Mouse (Mus musculus): ENCODE results near the gene Myo1d.

Myo1d gene

DNA sequence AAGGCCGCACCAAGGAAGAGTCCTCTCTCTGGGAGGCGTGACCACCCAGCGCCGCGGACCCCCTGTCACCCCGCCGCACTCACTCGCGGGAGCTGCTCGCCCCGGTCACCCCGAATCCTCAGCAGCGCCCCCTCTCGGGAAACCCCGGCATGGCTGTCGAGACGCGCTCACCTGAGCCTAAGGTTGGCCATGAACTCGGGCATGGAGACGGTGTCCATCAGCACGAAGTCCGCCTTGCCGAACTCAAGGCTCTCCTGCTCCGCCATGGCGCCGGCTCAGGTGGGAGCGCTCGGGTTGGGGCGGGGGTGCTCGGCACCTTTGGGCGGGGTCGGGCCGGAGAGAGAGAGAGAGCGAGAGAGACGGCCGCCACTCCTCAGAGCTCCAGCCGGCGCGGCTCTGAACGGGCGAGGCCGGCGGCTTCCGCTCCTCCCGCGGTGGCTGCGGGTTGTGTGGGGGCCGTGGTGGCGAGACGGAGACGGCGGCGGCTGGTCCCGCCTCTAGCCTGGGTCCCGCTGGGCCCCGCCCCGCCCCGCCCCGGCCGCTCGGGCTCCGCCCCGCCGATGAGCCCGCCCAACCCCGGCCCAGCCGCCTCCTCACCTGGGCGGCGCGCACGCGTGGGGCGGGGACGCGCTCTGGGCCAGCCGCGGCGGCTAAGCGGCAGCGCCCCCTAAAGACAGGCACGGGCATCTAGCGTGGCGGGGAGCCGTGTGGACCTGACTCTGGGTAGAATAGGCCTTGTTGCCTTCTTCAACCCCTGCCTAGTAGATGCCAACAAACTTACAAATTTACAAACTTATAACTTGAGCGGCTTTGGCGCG, at the start of gene Myo1d:
Gene Myo1d, minus strand, starts transcription at position 499 of the 818 bp plus-strand sequence.
- DNase-seq (ENCODE audit: low read depth, low spot score): peak; percentile 83

DNA sequence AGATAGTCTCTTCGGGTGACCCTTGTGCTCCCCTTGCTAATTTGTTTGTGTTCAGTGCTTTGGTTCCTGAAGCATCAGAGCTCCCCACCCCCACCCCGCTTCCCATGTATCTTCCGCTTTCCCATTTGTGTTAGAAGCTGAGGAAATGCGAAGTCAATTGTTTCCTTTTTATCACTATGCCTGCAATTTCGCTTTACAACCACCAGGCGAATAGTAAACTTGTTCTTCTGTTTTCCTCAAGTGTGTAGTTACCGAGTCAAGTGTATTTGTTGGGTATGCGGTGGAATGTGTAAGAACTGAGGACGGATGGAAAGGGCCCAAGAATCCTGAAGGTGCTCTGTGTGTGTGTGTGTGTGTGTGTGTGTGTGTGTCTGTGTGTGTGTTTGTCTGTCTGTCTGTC, 42.0 kb upstream of the Myo1d start:
- DNase-seq (ENCODE audit: low read depth, low spot score): no peak

DNA sequence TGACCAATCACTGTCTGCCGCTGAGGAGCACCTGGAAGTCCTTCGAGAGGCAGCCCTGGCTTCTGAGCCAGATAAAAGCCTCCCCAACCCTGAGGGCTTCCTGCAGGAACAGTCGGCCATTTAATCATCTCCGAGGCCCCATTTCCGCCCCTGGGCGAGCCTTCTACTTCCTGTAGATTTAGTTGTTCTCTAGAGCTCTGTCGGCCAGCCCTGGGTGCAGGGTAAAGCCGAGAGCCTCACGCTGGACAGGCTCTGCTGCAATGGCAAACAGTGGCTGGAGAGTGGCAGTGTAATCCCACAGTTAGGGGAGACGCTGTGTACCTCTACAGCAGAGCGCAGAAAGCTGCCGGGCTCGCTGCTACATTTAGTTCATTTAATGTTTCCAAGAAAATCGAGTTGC, 41.5 kb upstream of the Myo1d start:
- DNase-seq (ENCODE audit: low read depth, low spot score): no peak

DNA sequence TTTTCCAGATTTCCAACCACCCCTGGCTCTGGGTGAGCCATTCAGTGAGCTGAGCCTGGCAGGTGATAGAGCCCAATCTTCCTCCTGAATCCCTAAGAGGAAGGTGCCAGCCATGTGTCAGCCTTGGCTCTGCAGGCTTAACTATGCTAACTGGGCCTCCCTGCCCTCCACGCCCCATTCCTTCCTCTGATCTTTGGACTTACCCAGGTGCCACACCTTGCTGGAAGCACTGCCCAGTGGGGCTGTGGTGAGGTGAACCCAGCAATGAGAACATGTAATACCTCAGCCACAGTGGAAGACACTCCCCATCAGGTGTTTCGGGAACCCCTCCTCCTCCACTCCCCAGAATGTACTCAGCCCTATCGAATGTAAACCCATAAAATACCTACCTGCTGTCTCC, 40.3 kb upstream of the Myo1d start:
- DNase-seq (ENCODE audit: low read depth, low spot score): no peak

DNA sequence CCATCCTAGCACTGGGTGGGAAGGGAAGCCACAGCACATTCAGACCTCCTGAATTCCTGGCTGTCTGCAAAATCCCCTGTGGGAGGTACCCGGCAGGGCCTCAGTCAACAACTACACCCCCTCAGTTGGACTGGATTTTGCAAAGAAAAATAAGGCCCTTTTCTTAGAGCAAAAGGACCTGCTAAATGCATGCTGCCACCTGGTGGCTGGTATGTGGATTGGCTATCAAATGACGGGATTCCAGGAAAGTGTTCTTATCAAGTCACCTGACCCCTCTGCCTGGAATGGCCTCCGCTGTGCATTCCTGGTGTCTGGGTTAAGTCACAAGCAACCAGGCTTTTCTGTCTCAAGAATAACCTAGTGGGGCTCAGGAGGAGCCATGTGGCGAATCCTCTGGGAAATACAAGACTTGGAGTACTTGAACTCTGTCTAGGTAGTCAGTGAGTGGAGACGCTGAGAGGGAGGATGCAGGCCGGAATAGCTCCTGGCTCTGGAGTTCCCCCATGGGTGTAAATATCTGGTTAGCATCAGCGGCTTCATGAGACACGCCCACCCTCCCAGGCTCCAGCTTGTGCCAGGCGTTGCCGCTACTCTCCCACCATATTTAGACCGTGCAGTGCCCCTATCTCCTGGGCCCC, 38.4 kb upstream of the Myo1d start:
- DNase-seq (ENCODE audit: low read depth, low spot score): peak; percentile 68

DNA sequence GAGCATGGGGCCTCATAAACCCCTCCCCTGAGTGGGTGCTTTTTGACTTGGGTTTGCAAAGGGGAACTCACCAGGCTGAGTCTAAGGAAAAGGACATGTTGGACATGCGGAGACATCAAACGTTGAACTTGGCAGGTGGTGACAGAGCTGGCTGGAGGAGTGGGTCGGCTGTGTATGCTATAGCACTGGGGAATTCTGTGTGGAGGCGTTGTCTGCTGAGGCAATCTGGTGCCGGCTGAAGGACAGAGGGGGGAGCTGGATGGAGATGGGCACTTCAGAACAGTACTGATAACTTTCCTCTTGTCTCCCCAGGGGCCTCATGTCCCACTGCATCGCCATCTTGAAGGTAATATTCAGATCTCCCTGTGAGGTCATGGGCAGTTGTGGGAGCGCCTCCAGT, 35.5 kb upstream of the Myo1d start:
- no peak for DNase-seq (ENCODE audit: low read depth, low spot score)

DNA sequence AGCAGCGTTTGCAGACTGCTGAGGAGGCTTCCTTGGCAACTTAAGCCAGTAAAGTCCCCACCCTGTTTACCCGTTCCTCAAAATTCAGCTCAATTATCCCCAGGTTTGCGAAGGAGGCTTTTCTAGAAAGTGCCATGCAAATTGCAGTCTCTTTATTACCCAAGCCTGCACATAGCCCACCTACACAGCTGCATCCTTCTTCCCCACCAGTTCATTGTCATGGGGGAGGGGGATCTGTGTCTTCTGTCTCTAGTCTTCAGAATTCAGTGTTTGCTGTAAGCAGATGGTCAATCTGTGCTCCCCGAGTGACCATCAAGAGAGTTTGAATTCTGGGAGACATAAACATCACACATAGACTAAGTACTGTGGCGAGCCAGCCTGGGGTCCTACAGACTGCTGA, 31.3 kb upstream of the Myo1d start:
- DNase-seq (ENCODE audit: low read depth, low spot score): no peak

DNA sequence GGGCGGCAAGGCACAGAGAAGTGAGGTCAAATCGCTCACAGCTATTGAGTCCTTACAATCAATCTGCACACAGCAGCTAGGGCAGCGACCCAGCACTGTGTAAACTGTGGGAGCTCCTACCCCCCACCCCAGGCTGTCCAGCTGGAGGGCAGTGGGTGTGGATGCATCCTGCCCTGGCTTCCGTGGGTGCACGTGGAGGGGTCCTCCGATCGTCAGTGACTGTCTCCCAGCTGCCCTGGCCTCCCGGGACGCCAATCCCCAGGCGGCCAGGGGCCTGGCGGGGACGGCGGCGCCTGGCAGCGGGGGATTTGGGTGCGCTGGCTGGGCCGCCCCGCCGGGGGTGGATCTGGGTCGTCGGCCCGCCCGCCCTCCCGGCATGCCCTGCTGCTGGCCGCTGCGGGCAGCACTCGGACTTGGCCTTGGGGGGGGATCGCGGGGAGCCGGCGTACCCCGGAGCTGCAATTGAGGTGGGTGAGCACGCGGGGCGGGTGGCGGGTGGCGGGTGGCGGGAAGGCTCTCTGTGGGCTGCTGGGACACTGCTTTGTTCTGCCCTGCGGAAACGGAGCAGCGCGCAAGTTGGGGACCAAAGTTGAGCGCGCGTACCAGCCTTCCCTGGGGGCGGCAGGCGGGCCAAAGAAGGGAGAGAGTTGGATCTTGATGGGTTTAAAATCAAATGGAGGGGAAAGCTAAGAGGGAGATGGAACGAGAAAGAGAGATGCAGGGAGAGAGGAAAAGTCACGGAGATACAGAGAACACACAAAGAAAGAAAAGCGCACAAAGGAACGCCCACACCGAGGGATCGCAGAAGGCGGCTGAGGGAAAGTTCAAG, 30.4 kb upstream of the Myo1d start, which contains the start of gene Tmem98:
Gene Tmem98, plus strand, starts transcription at position 183 of the 829 bp plus-strand sequence.
- DNase-seq (ENCODE audit: low read depth, low spot score): peak; percentile 28

DNA sequence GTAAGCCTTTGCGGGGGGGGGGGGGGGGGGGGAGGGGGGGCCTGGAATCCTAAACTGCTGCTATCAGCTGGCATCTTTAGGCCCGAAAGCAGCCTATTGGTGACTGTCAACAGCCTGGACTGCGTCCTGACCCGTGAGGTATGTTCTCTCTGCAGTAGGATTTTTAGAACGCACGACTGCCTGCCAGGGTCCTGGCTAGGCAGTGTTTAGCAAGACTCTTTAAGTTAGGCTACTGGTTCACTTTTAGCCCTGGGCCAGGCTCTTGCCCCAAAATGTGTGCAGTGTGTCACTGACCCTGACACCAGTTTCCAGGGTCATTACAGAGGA, 29.8 kb upstream of the Myo1d start:
- no peak for DNase-seq (ENCODE audit: low read depth, low spot score)

DNA sequence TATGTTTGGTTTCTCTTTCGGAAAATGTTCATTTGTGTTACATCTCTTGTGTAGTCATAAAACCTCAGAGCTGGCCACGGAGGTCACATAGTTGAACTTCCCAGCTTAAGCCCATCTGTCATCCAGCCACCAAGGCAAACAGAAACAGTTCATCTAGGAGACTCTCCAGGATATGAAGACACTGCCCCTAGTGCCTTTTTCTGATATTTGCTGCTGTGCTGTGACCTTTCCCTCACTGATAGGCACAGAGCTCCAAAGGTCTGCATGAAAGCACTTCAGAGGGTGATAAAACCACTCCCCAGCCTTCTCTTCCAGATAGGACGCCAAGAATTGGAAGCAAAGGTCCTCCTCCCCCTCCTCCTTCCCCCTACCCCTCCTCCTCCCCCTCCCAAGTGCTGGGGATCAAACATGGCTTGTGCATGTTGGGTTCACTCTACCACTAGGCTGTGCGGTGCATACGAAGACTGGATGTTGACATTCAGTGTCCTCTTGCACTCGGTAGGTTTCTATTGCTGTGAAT, 28.8 kb upstream of the Myo1d start:
- DNase-seq (ENCODE audit: low read depth, low spot score): no peak

DNA sequence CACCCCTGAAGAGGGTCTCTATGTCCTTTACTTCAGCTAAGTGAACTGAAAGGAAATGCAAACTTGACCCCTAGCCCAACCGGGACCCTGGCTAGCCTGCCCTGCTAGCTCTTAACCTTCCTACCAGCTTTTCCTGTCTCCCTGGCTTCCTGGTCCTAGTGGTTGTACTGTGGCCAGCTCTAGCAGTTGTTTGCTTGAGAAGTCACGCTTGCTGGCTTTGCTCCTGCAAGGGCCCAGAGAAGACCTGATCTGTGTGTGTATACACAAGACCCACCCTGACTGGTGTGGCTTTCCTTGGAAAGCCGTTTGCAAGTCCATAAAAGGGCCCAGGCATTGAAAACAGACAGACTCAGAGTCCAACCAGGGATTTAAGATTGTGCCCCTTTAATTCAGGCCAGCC, 22.9 kb upstream of the Myo1d start:
- DNase-seq (ENCODE audit: low read depth, low spot score): no peak

DNA sequence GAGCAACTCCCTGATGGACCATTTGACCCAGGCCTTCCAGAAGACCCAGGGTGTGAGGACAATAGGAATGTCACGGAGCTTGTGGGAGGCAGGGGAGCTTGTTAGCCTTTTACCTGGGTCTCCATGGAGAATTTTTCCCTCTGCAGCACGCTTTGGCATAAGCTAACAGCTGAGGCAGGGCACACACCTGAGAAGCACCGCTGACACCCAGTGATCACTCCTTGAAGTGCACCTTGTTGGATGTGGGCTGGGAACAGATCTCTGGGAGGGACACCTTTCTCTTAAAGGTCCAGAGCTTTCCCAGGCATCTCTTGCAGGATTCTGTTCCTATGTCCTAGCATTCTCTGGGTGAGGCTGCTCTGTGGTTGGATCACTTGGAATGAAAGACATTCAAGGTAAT, 20.2 kb upstream of the Myo1d start:
- no peak for DNase-seq (ENCODE audit: low read depth, low spot score)

DNA sequence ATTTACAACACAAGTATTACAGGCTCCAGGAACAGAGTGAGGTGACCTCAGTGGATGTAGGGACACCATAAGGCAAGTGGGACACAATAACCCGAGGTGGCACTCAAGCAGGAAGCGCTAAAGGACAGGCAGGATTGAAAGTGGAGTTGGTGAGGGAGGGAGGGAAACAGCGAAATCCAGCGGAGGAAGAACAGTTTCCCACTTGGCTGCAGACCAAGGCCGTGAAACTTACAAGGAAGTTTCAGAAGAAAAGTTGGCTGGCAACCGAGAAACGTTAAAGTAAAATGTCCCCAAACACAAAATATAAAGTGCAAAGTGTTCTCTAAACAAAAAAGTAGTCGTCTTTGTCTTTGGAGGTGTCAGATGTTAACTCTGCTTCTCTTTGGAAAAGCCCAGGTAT, 15.6 kb upstream of the Myo1d start:
- no peak for DNase-seq (ENCODE audit: low read depth, low spot score)

DNA sequence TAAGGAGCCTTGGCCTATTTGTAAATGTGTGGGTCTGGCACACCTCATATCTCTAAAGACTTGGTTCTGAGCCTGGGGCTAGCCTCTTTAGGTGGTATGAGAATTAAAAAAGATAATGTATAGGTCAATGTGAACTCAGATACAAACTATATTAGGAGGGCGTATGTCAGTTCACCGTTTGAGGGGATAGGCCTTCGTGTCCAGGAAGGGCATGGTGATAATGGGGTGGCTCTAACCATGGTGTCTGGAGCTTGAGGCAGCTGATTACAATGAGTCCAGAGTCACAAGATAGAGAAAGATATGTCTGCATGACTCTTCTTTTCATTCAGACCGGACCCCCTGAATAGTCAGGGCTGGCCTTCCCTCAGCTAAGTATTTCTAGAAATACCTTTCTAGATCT, 14.5 kb upstream of the Myo1d start:
- DNase-seq (ENCODE audit: low read depth, low spot score): no peak

DNA sequence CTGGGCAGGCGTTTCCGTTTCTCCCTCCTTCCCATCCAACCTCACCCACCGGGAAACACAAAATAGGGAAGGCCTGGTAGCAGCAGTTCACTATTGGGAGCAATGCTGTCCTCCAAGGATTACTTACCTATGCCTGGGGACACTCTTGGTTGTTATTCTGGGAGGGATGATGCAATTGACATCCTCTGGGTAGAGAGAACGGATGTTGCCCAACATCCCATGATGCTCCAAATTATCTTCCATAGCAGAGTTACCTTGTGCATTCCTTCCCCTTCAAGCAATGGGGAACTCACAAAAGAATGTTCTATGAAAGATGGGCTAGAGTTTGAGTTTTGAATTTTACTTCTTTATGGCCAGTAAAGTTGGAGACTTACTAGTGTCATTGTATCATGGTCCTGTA, 13.6 kb upstream of the Myo1d start:
- no peak for DNase-seq (ENCODE audit: low read depth, low spot score)

DNA sequence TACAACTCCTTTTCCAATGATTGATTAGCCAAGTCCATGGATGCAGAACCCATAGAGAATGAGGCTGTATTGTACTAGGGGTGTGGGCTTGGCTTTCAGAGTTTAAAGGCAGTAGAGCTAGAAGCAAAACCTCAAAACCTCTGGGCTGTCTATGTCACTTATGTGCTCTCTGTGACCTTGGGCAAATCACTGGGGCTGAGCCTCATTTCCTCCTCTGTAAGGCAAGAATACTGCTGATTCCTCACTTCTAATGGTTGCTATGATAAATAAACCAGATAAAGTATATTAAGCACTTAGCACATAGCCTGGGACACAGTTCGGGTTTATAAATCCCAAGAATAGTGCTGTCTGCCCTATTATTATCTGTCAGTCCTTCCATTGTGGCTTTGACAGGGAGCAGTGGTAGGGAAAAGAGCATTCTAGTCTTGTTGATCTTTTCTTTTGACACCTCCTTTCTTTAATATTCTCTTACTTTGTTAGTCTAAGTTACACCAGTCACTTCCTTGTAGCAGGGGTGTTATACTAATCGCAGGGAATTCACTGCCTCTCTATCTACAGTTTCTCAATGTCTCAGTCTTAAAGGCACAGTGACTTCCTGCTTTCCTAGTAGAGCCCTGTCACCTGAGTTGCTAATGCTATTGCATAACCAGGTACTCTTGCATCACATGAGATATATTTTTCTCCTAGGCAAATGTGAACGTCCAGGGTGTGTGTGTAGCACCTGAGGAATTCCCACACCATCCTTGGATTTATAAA, 12.0 kb upstream of the Myo1d start:
- DNase-seq (ENCODE audit: low read depth, low spot score): no peak

DNA sequence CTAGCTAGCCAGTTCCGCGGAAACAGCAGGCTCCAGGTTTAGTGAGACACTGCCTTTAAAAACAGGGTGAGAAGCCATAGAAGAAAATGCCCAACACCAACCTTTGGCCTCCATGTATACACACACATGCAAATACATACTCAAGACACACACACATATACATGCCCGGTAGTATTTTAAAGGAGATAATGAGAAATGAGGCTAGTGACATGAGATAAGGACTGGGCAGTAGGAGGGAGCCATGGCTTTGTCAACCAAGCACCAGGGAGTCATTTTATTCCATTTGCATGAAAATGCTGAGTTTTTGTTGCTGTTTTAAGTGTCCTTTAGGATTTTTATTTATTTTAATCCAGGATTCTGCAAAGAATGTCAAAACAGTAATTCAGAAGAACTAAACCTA, 10.6 kb upstream of the Myo1d start:
- DNase-seq (ENCODE audit: low read depth, low spot score): no peak

DNA sequence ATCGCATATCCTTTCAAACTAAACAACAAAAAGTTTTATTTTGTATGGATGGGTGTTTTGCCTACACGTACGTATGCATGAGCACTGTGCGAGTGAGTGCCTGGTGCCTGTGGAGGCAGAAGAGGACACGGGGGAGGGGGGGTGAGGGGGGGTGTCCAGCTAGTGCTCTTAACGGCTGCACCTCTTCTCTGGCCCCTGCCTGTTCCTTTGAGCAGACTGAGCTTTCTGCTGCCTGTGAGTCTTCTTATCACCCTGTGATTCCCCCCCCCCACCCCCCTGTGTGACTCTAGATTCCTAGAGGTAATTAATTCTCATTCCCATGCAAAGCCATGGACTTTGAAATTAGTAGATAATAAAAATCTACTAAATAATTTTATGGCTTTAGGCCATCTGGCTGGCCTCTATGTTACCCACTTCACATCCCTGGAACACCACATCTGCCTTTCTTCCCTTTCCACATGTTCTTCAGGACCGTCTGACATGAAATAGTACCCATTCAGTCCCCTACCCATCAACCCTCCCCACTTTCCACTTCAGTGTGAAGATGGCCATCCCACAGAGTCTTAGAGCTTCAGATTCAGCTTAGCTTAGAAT, 9.9 kb upstream of the Myo1d start:
- no peak for DNase-seq (ENCODE audit: low read depth, low spot score)

DNA sequence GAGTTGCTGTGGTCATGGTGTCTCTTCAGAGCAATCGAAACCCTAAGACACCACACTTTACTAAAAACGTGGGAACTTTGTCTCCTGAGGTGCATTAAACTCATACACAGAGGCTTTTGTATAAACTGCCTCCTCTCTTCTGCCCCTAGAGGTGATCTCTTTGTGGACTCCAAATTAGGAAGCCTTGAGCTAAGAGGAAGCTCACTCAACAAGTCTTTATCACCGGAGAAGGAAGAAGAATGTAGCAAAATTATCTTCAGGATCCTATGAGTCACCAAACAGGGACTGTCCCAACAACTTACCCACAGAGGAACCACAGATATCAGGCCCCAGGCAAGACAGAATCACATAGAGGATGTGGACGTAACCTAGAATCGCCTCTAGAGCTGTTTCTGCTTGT, 5.8 kb upstream of the Myo1d start:
- no peak for DNase-seq (ENCODE audit: low read depth, low spot score)

DNA sequence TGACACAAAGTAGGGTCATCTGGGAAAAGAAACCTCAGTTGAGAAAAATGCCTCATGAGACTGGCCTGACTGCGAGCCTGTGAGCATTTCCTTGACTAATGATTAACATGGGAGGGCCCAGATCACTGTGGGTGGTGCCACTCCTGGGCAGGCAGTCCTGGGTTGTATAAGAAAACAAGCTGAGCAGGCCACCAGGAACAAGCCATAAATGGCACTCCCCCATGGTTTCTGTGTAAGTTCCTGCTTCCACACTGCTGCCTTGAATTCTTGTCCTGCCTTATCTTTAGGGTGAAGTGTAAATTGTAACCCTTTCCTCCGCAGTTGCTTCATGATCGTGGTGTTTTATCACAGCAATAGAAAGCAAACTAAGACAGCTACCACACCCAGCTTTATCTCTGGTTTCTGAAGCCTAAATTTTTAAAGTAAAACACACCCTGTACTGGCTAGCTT, 4.5 kb upstream of the Myo1d start:
- no peak for DNase-seq (ENCODE audit: low read depth, low spot score)

DNA sequence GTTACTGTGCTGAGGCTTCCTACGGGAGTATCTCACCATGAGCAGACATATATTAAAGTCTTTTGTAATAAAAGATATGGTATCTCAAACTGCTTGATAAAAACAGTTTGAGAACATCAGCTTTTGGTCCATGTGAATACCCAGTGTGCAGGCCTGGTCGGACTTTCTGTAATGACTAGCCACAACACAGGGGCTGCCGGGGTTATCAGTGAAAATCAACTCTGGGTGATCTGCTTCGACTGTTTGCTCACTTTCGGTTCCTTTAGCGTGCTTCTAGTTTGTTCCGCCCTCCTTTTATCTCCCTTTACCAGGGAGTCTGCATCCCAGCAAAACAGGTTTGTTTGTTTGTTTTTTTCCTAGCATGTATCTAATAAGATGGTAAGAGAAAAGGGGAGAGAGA, 3.6 kb upstream of the Myo1d start:
- no peak for DNase-seq (ENCODE audit: low read depth, low spot score)
